23 mouse cellular contexts compared by ENCODE assay signal in genomic region chr9:56682826-56683225, GRCm38 (mm10).
DNase-seq lines count a peak whose midpoint lies in the region; ATAC-seq and TF ChIP-seq lines count a peak whose summit lies in the region.
"Had no signal": no experiment of that assay in that cellular context is flagged by ENCODE, and none has a peak within 500 bp of the region (broad histone marks: within the 10 kb centered on the region; RNA-seq: fewer than 3 reads in every experiment).

No protein-coding gene starts in this region.

- no peak for TF ChIP-seq CTCF in forebrain, postnatal 0 days (IDR thresholded peaks at IDR 0.05; ENCODE audit: low read depth)
- TF ChIP-seq CTCF in hindbrain, postnatal 0 days (IDR thresholded peaks at IDR 0.05; ENCODE audit: low read depth), result no peak

- H3K27me3 ChIP-seq in forebrain, embryonic 13.5 days, result peaks cover 33% of the 10 kb centered on the region
- no peaks in the 10 kb centered on the region for H3K27me3 ChIP-seq in forebrain, postnatal 0 days (ENCODE audit: insufficient read depth, low read length)
- no peaks in the 10 kb centered on the region for H3K27me3 ChIP-seq in hindbrain, embryonic 16.5 days (replicated peaks; ENCODE audit: control insufficient read depth, insufficient read depth, low read length)
- H3K27me3 ChIP-seq in hindbrain, postnatal 0 days (ENCODE audit: insufficient read depth, low read length), result no peaks in the 10 kb centered on the region
- no peaks in the 10 kb centered on the region for H3K27me3 ChIP-seq in midbrain, embryonic 13.5 days
- H3K27me3 ChIP-seq in midbrain, embryonic 15.5 days (replicated peaks), result no peaks in the 10 kb centered on the region
- H3K27me3 ChIP-seq in neural tube, embryonic 15.5 days (replicated peaks), result no peaks in the 10 kb centered on the region
- H3K27me3 ChIP-seq: intestine, embryonic 15.5 days had no signal

- no peak overlapping the region for H3K4me2 ChIP-seq in forebrain, embryonic 13.5 days
- no peak overlapping the region for H3K4me2 ChIP-seq in forebrain, postnatal 0 days (ENCODE audit: low read depth)
- H3K4me2 ChIP-seq in hindbrain, embryonic 16.5 days (ENCODE audit: low read length), result no peak overlapping the region
- H3K4me2 ChIP-seq in hindbrain, postnatal 0 days (ENCODE audit: low read depth, low read length), result no peak overlapping the region
- H3K4me2 ChIP-seq in midbrain, embryonic 13.5 days (replicated peaks), result no peak overlapping the region
- no peak overlapping the region for H3K4me2 ChIP-seq in midbrain, embryonic 15.5 days
- H3K4me2 ChIP-seq in neural tube, embryonic 15.5 days, result no peak overlapping the region
- H3K4me2 ChIP-seq: heart, embryonic 12.5 days; hindbrain, embryonic 14.5 days; intestine, embryonic 15.5 days had no signal

- H3K4me1 ChIP-seq in forebrain, embryonic 13.5 days, result peaks cover 37% of the 10 kb centered on the region
- H3K4me1 ChIP-seq in forebrain, postnatal 0 days (ENCODE audit: insufficient read depth), result peaks cover 9% of the 10 kb centered on the region
- H3K4me1 ChIP-seq in hindbrain, embryonic 16.5 days (ENCODE audit: control insufficient read depth, insufficient read depth, low read depth, low read length), result peaks cover 21% of the 10 kb centered on the region
- peaks cover 16% of the 10 kb centered on the region; the same call in 1 of the 2 replicates for H3K4me1 ChIP-seq in hindbrain, postnatal 0 days (ENCODE audit: insufficient read depth, low read length)
- peaks cover 35% of the 10 kb centered on the region for H3K4me1 ChIP-seq in midbrain, embryonic 13.5 days (replicated peaks)
- H3K4me1 ChIP-seq in midbrain, embryonic 15.5 days, result peaks cover 18% of the 10 kb centered on the region
- H3K4me1 ChIP-seq in neural tube, embryonic 15.5 days, result peaks cover 23% of the 10 kb centered on the region

- H3K36me3 ChIP-seq in forebrain, embryonic 13.5 days (ENCODE audit: poor library complexity, severe bottlenecking), result no peaks in the 10 kb centered on the region
- H3K36me3 ChIP-seq in forebrain, postnatal 0 days (ENCODE audit: insufficient read depth), result no peaks in the 10 kb centered on the region
- H3K36me3 ChIP-seq in hindbrain, embryonic 16.5 days (ENCODE audit: control insufficient read depth, insufficient read depth, low read length), result no peaks in the 10 kb centered on the region
- no peaks in the 10 kb centered on the region for H3K36me3 ChIP-seq in hindbrain, postnatal 0 days (ENCODE audit: insufficient read depth, low read length)
- no peaks in the 10 kb centered on the region for H3K36me3 ChIP-seq in midbrain, embryonic 13.5 days
- H3K36me3 ChIP-seq in midbrain, embryonic 15.5 days (replicated peaks), result no peaks in the 10 kb centered on the region
- no peaks in the 10 kb centered on the region for H3K36me3 ChIP-seq in neural tube, embryonic 15.5 days
- H3K36me3 ChIP-seq: forebrain, embryonic 10.5 days; heart, embryonic 12.5 days; intestine, embryonic 15.5 days had no signal

- H3K27ac ChIP-seq in forebrain, embryonic 13.5 days, result no peak overlapping the region
- H3K27ac ChIP-seq in forebrain, postnatal 0 days (ENCODE audit: low read depth, low read length), result no peak overlapping the region
- peak overlapping the region; percentile 52; the same call in 1 of the 2 replicates for H3K27ac ChIP-seq in hindbrain, embryonic 16.5 days (ENCODE audit: low read depth, low read length)
- H3K27ac ChIP-seq in hindbrain, postnatal 0 days, result no peak overlapping the region
- no peak overlapping the region for H3K27ac ChIP-seq in midbrain, embryonic 13.5 days
- H3K27ac ChIP-seq in midbrain, embryonic 15.5 days, result no peak overlapping the region
- H3K27ac ChIP-seq in neural tube, embryonic 15.5 days (replicated peaks), result no peak overlapping the region
- H3K27ac ChIP-seq: forebrain, embryonic 10.5 days; gastrocnemius, adult 2 months; hindbrain, embryonic 14.5 days; intestine, embryonic 15.5 days had no signal

- H3K9ac ChIP-seq in forebrain, embryonic 13.5 days, result 0 out of 2 replicates have a peak overlapping the region, but pooled peaks have one; percentile 27
- H3K9ac ChIP-seq in forebrain, postnatal 0 days, result no peak overlapping the region
- H3K9ac ChIP-seq in hindbrain, embryonic 16.5 days (ENCODE audit: low read depth, low read length), result no peak overlapping the region
- H3K9ac ChIP-seq in hindbrain, postnatal 0 days (replicated peaks; ENCODE audit: low read length), result no peak overlapping the region
- H3K9ac ChIP-seq in midbrain, embryonic 13.5 days (replicated peaks), result no peak overlapping the region
- no peak overlapping the region for H3K9ac ChIP-seq in midbrain, embryonic 15.5 days
- no peak overlapping the region for H3K9ac ChIP-seq in neural tube, embryonic 15.5 days (replicated peaks)
- H3K9ac ChIP-seq: heart, embryonic 12.5 days; hindbrain, embryonic 14.5 days; intestine, embryonic 15.5 days had no signal

- WGBS in forebrain, embryonic 13.5 days, result 15% methylated on average over 4 of the region's 4 CpGs
- 12% methylated on average over 4 of the region's 4 CpGs for WGBS in forebrain, postnatal 0 days
- 24% methylated on average over 4 of the region's 4 CpGs for WGBS in hindbrain, embryonic 16.5 days
- WGBS in hindbrain, postnatal 0 days, result 25% methylated on average over 4 of the region's 4 CpGs
- WGBS in midbrain, embryonic 13.5 days, result 33% methylated on average over 4 of the region's 4 CpGs
- WGBS in midbrain, embryonic 15.5 days, result 43% methylated on average over 4 of the region's 4 CpGs
- 33% methylated on average over 4 of the region's 4 CpGs for WGBS in neural tube, embryonic 15.5 days

- no peaks in the 10 kb centered on the region for H3K9me3 ChIP-seq in forebrain, embryonic 13.5 days (replicated peaks)
- H3K9me3 ChIP-seq in forebrain, postnatal 0 days (ENCODE audit: low read length), result no peaks in the 10 kb centered on the region
- H3K9me3 ChIP-seq in hindbrain, embryonic 16.5 days (ENCODE audit: control insufficient read depth, low read length), result no peaks in the 10 kb centered on the region
- no peaks in the 10 kb centered on the region for H3K9me3 ChIP-seq in hindbrain, postnatal 0 days (ENCODE audit: low read length)
- H3K9me3 ChIP-seq in midbrain, embryonic 13.5 days, result no peaks in the 10 kb centered on the region
- H3K9me3 ChIP-seq in midbrain, embryonic 15.5 days, result no peaks in the 10 kb centered on the region
- no peaks in the 10 kb centered on the region for H3K9me3 ChIP-seq in neural tube, embryonic 15.5 days (replicated peaks)
- H3K9me3 ChIP-seq: intestine, embryonic 15.5 days had no signal

- no peak for DNase-seq in forebrain, postnatal 0 days
- no peak for DNase-seq in hindbrain, postnatal 0 days (ENCODE audit: low spot score)
- peak; percentile 66 for DNase-seq in retina, postnatal 1 day
- DNase-seq: adrenal gland, postnatal 14 days; cerebellum, adult 11-12 months; cerebellum, adult 8-10 months; cerebellum, postnatal 36 days; gastrocnemius, adult 2 months; gastrocnemius, postnatal 14 days; heart, adult 11 months; heart, postnatal 14 days; heart, postnatal 4 days had no signal

- no peak overlapping the region for H3K4me3 ChIP-seq in forebrain, embryonic 13.5 days
- H3K4me3 ChIP-seq in forebrain, postnatal 0 days (ENCODE audit: low read depth, low read length), result no peak overlapping the region
- H3K4me3 ChIP-seq in hindbrain, embryonic 16.5 days (ENCODE audit: low read length), result no peak overlapping the region
- no peak overlapping the region for H3K4me3 ChIP-seq in hindbrain, postnatal 0 days (ENCODE audit: low read length)
- H3K4me3 ChIP-seq in midbrain, embryonic 13.5 days (replicated peaks), result no peak overlapping the region
- no peak overlapping the region for H3K4me3 ChIP-seq in midbrain, embryonic 15.5 days
- no peak overlapping the region for H3K4me3 ChIP-seq in neural tube, embryonic 15.5 days (replicated peaks)
- H3K4me3 ChIP-seq: forebrain, embryonic 10.5 days; gastrocnemius, adult 2 months; heart, embryonic 12.5 days; intestine, embryonic 15.5 days had no signal

- no peak for ATAC-seq in forebrain, embryonic 13.5 days
- no peak for ATAC-seq in forebrain, postnatal 0 days
- ATAC-seq in hindbrain, embryonic 16.5 days, result no peak
- ATAC-seq in hindbrain, postnatal 0 days, result no peak
- ATAC-seq in midbrain, embryonic 13.5 days, result peak; percentile 54; the same call in 1 of the 2 replicates
- ATAC-seq in midbrain, embryonic 15.5 days (replicated peaks), result no peak
- no peak for ATAC-seq in neural tube, embryonic 15.5 days (ENCODE audit: low FRiP score)
- ATAC-seq: forebrain, embryonic 16.5 days; intestine, embryonic 15.5 days; Patski had no signal
